Mouse (Mus musculus): ENCODE results near the gene Map7d2. TPM values are rescaled to one million over a fixed set of nuclear protein-coding genes. Genes with fewer than 3 reads are reported as not detected.
"Not testable (repeated sequence)": the region's sequence is repeated elsewhere in the genome, so short reads cannot be mapped to it uniquely, and the experiment has no call there.

Map7d2 gene
- polyA plus RNA-seq, 1 experiment from 2014 or later = not detected

DNA sequence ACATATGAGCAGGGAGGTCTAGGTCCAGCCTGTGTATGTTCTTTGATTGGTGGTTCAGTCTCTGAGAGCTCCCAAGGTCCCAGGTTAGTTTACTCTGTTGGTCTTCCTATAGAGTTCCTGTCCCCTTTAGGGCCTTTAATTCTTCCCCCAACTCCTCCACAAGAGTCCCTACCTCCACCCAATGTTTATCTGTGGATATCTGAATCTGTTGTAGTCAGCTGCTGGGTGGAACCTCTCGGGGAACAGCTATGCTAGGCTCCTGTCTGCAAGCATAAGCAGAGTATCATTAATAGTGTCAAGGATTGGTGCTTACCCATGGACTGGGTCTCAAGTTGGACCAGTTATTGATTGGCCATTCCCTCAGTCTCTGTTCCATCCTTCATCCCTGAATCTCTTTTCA lies 60.4 kb downstream of the Map7d2 start:
- H3K27ac ChIP-seq = no peak overlapping the region
- H3K79me2 ChIP-seq (ENCODE audit: inconsistent target) = no peaks in the 10 kb centered on the region
- 78% methylated on average over 1 of the region's 1 CpGs for WGBS (ENCODE audit: missing documents)
- no peaks in the 10 kb centered on the region for H3K36me3 ChIP-seq (ENCODE audit: inconsistent target)
- no peak overlapping the region for H3K4me3 ChIP-seq (ENCODE audit: inconsistent target)

DNA sequence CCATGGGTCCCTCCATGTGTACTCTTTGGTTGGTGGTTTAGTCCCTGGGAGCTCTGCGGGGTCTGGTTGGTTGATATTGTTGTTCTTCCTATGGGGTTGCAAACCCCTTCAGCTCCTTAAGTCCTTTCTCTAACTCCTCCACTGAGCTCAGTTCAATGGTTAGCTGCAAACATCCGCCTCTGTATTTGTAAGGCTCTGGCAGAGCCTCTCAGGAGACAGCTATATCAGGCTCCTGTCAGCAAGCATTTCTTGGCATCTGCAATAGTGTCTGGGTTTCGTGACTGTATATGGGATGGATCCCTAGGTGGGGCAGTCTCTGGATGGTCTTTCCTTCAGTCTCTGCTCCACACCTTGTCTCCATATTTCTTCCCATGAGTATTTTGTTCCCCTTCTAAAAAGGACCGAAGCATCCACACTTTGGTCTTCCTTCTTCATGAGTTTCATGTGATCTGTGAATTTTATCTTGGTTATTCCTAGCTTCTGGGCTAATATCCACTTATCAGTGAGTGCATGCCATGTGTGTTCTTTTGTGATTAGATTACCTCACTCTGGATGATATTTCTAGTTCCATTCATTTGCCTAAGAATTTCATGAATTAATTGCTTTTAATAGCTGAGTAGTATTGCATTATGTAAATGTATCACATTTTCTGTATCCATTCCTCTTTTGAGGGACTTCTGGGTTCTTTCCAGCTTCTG lies 64.0 kb downstream of the Map7d2 start:
- H3K36me3 ChIP-seq (ENCODE audit: inconsistent target); H3K4me3 ChIP-seq (ENCODE audit: inconsistent target); H3K79me2 ChIP-seq (ENCODE audit: inconsistent target); H3K27ac ChIP-seq: not testable (repeated sequence)
- WGBS (ENCODE audit: missing documents) = 92% methylated on average over 4 of the region's 4 CpGs

DNA sequence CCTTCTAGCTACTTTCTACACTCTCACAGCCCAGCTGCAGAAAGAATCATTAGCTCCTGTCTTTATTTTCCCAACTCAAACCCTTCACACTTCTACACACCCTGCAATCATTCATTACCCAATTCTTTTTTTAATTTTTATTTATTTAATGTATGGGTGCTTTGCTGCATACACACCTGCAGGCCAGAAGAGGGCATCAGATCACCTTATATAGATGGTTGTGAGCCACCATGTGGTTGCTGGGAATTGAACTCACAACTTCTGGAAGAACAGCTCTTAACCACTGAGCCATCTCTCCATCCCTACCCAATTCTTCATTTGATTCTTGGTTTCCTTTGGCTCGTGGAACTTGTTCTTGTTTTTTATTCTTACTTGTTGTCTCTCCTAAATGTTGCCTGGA lies 69.9 kb downstream of the Map7d2 start:
- 55% methylated on average over 1 of the region's 1 CpGs for WGBS (ENCODE audit: missing documents)
- H3K4me3 ChIP-seq (ENCODE audit: inconsistent target) = no peak overlapping the region
- H3K36me3 ChIP-seq (ENCODE audit: inconsistent target) = no peaks in the 10 kb centered on the region
- H3K27ac ChIP-seq = no peak overlapping the region
- no peaks in the 10 kb centered on the region for H3K79me2 ChIP-seq (ENCODE audit: inconsistent target)

DNA sequence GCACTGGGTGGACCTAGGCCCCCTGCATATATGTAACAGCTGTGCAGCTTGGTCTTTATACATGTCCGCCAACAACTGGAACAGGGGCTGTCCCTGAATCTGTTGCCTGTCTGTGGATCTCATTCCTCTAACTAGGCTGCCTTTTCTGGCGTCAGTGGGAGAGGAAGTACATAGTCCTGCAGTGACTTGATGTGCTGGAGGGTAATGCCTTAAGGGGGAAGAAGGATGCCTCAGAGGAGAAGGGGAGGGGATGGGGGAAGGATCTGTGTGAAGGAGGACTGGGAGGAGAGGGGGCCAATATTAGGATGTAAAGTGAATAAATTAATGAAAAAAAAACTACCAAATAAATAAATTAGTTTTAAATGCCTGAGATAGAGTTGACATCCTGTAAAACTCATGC lies 88.8 kb downstream of the Map7d2 start:
- WGBS (ENCODE audit: missing documents) = 37% methylated on average over 2 of the region's 2 CpGs
- no peak overlapping the region for H3K4me3 ChIP-seq (ENCODE audit: inconsistent target)
- no peaks in the 10 kb centered on the region for H3K79me2 ChIP-seq (ENCODE audit: inconsistent target)

DNA sequence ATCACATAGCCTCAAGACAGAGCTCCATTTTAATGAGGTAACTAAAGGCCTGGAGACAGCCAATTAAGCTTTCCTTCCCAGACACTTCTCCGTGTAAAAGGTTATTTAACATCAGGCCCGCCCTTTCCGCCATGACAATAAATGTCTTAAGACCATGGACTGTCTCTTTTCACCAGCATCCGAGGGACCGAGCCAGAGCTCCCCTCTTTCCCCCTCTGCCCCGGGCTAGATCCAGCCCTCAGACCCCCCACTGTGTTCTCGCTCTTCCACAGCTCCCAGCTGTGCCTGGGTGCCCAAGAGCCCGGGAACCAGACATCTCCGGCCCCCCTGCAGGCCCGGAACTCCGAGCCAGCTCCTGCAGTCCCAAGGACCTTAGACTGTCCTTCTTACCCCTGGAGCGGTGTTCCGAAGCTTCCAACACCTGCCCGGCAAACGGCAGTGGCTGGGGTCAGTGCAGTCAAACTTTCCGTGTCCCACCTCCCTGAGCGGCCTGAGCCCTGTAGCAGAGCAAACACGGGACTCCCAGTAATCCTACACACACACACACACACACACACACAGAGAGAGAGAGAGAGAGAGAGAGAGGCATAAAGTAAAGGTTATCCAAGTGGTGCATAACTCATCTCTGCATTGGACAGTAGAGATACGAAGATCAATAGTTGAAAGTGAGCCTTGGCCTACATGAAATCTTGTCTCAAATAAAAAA lies 94.1 kb downstream of the Map7d2 start:
- no peaks in the 10 kb centered on the region for H3K79me2 ChIP-seq (ENCODE audit: inconsistent target)
- peak overlapping the region; percentile 22 for H3K4me3 ChIP-seq (ENCODE audit: inconsistent target)
- no peaks in the 10 kb centered on the region for H3K36me3 ChIP-seq (ENCODE audit: inconsistent target)
- 39% methylated on average over 15 of the region's 19 CpGs for WGBS (ENCODE audit: missing documents)
- H3K27ac ChIP-seq = peak overlapping the region; percentile 35; the same call in 1 of the 2 replicates

More for the DNA sequence above, 88.8 kb downstream of the Map7d2 start:
- Histone ChIP-seq H3K36me3 (ENCODE audit: inconsistent target) (no peaks in the 10 kb centered on the region), H3K27ac (no peak overlapping the region)

DNA sequence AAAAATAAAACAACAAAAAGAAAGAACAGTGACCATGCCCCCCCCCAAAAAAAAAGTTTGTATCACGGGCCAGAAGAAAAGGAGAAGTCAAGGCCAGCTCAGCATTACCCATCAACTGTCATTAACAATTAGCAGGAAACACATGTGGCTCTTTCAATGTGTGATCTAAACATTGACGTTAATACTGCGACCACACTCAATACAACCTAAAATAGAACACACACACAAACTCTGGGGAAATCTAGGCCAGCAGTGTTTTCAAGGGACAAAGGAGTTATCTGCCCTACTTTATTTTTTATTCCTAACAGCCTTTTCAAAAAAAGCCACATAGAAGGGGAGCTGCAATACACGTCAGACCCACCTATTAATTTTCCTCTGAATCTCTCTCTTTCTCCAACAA lies 94.7 kb downstream of the Map7d2 start:
- WGBS (ENCODE audit: missing documents) = 25% methylated on average over 4 of the region's 4 CpGs
- H3K27ac ChIP-seq = no peak overlapping the region
- H3K36me3 ChIP-seq (ENCODE audit: inconsistent target) = no peaks in the 10 kb centered on the region
- H3K79me2 ChIP-seq (ENCODE audit: inconsistent target) = no peaks in the 10 kb centered on the region
- H3K4me3 ChIP-seq (ENCODE audit: inconsistent target) = no peak overlapping the region

DNA sequence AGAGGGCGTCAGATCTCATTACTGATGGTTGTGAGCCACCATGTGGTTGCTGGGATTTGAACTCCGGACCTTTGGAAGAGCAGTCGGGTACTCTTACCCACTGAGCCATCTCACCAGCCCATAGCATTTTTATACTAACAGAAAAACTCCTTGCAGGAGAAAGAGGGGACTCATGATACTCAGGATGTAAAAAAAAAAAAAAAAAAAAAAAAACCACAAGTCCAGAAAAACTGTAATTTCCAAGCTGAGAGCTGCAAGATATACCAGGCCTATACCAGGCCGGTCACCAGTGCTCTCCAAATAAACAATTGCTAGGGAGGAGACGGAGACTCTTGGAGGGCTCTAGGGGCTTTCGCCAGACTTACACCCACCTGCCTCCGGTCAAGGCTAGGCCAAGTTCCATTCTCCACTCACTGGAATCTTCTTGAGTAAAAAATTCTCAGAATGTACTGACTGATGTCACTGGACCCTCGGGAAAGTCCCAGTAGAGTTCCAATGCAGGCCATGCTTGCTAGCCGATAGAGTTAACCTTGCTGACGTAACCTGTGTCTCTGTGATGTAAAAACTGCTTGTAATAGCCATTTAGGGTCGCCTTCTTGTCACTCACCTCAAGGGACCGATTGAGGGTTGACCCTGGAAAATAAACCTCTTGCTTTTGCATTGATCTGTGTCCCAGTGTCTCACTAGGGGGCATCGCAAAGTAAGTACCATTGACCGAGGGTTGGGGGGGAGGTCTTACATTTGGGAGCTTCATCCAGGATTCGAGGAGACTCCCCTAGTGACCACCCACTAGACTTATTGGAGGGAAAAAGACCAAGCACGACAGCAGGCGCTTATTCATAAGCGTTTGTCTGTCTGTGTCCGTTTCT lies 95.7 kb downstream of the Map7d2 start:
- H3K36me3 ChIP-seq (ENCODE audit: inconsistent target) = no peaks in the 10 kb centered on the region
- H3K27ac ChIP-seq = no peak overlapping the region
- H3K4me3 ChIP-seq (ENCODE audit: inconsistent target) = no peak overlapping the region; the same call in 1 of the 2 replicates
- H3K79me2 ChIP-seq (ENCODE audit: inconsistent target) = no peaks in the 10 kb centered on the region
- WGBS (ENCODE audit: missing documents) = 74% methylated on average over 13 of the region's 19 CpGs

DNA sequence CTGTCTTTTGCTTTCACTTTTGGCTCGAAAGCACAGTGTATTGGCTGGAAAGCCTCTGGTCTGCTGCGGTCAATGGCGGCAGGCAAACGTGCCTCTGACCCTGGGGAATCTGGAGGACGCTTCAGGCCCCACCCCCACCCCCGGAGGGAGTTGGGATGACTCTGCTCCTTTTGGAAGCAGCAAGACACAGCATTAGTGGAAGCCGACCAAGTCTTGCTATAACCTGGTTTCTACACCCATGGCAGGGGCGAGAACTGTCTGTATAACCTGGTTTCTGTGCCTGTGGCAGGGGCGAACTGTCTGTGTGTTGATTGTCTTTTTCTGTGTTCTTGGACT lies 96.3 kb downstream of the Map7d2 start:
- Histone ChIP-seq H3K36me3 (ENCODE audit: inconsistent target) (no peaks in the 10 kb centered on the region), H3K4me3 (ENCODE audit: inconsistent target) (no peak overlapping the region; the same call in 1 of the 2 replicates), H3K79me2 (ENCODE audit: inconsistent target) (no peaks in the 10 kb centered on the region), H3K27ac (no peak overlapping the region)
- WGBS (ENCODE audit: missing documents) = 68% methylated on average over 9 of the region's 9 CpGs

DNA sequence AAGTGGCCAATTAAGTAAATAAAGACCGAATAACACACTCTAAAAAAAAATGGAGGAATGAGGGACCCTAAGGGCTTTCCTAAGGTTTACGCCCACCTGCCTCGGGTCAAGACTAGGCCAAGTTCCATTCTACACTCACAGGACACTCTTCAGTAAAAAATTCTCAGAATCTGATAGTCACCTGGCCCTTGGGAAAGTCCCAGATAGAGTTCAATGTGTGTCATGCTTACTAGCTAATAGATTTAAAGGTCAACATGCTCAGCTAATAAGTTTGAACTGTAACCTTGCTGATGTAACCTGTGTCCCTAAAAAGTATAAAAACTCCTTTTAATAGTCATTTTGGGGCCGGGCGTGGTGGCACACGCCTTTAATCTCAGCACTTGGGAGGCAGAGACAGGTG lies 101.2 kb downstream of the Map7d2 start:
- H3K4me3 ChIP-seq (ENCODE audit: inconsistent target) = no peak overlapping the region
- no peak overlapping the region for H3K27ac ChIP-seq
- no peaks in the 10 kb centered on the region for H3K79me2 ChIP-seq (ENCODE audit: inconsistent target)
- WGBS (ENCODE audit: missing documents) = 92% methylated on average over 6 of the region's 6 CpGs
- no peaks in the 10 kb centered on the region for H3K36me3 ChIP-seq (ENCODE audit: inconsistent target)

DNA sequence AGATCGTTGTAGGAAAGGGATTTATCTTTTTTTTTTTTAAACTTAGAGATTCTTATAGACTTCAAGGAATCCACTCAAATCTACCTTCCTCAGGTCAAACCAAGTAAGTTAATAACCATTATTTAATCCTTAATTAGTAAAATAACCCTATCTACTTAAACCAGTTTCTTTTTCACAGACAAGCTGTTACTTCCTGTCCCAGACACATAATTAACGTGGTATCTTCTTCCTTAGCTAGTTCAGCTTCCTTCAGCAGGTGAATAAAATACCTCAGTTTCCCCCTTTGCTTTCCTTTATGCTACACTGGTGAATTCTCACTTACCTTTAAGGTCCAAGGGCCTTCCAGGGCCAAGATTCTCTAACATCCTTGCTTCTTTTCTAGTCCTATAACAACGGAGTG lies 107.4 kb downstream of the Map7d2 start:
- H3K4me3 ChIP-seq (ENCODE audit: inconsistent target) = no peak overlapping the region
- 63% methylated on average over 2 of the region's 3 CpGs for WGBS (ENCODE audit: missing documents)
- no peaks in the 10 kb centered on the region for H3K79me2 ChIP-seq (ENCODE audit: inconsistent target)
- H3K36me3 ChIP-seq (ENCODE audit: inconsistent target) = no peaks in the 10 kb centered on the region
- H3K27ac ChIP-seq = no peak overlapping the region

DNA sequence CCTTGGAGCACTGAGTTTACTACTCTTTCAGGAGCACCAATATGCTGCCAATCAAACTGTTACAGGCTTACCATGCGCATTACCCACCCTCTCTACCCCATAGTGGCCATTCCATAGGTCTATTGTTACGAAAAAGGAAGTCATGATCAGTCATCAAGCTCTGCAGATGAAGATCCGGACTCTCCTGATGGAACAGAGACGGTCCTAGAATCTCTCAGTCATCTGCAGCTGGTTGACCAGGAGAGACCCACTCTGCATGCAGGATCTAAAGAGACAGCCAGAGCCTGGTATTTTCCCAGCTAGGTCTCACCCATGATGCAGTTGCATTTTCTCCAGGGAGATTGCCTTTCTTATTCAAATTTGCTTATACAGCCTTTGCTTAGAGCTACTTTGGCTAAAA lies 108.3 kb downstream of the Map7d2 start:
- no peaks in the 10 kb centered on the region for H3K36me3 ChIP-seq (ENCODE audit: inconsistent target)
- H3K4me3 ChIP-seq (ENCODE audit: inconsistent target) = no peak overlapping the region
- 89% methylated on average over 3 of the region's 4 CpGs for WGBS (ENCODE audit: missing documents)
- no peaks in the 10 kb centered on the region for H3K79me2 ChIP-seq (ENCODE audit: inconsistent target)
- H3K27ac ChIP-seq = no peak overlapping the region

DNA sequence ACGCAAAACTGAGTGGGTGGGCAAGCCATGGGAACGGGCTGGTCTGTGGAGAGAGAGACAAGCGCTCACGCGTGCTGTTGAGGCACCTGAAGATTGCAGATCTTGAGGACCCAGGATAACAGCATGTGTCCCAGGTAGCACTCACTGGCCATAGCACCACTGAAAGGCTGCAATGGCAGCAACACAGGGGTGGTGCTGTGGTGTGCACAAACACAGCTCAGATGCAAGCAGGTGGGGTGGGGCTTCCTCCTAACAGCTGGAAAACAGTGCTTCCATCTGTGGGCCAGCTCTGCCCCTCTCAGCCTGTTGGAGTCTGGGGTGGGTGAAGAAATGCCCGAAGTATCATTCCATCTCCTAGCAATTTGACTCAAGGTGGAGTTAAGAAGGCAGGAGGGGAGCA lies 112.0 kb downstream of the Map7d2 start, which contains the start of gene Bclaf3:
Gene Bclaf3 (plus strand): TSS at position 301 of the 400 bp plus-strand sequence.
- 98% methylated on average over 6 of the region's 6 CpGs for WGBS (ENCODE audit: missing documents)
- no peak within 1 kb of the TSS for H3K27ac ChIP-seq
- no peaks in the 10 kb centered on the region for H3K36me3 ChIP-seq (ENCODE audit: inconsistent target)
- H3K79me2 ChIP-seq (ENCODE audit: inconsistent target) = no peaks in the 10 kb centered on the region
- H3K4me3 ChIP-seq (ENCODE audit: inconsistent target) = no peak within 1 kb of the TSS

DNA sequence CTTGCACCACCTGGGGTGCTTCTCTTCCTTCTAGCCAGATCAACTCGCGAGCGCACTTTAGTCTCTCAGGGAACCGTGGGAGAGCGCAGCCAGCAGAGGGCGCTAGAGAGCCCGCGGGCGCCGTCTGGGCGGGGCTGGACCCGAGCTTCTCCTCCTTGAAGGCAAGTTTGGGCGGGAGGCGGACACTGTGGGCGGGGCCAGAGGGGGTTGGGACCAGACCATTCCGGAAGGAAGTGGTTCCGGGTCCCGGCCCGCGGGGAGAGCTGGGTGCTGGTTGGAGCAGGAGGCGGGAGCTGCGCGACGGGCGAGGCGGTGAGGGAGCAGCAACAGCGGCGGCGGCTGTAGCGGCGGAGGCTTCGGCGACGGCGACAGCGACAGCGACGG lies 118.0 kb downstream of the Map7d2 start:
- Histone ChIP-seq H3K4me3 (ENCODE audit: inconsistent target) (peak overlapping the region; percentile 15; the same call in 1 of the 2 replicates), H3K79me2 (ENCODE audit: inconsistent target) (peaks cover 17% of the 10 kb centered on the region; the same call in 1 of the 2 replicates), H3K27ac (no peak overlapping the region), H3K36me3 (ENCODE audit: inconsistent target) (no peaks in the 10 kb centered on the region)
- 22% methylated on average over 34 of the region's 38 CpGs for WGBS (ENCODE audit: missing documents)

DNA sequence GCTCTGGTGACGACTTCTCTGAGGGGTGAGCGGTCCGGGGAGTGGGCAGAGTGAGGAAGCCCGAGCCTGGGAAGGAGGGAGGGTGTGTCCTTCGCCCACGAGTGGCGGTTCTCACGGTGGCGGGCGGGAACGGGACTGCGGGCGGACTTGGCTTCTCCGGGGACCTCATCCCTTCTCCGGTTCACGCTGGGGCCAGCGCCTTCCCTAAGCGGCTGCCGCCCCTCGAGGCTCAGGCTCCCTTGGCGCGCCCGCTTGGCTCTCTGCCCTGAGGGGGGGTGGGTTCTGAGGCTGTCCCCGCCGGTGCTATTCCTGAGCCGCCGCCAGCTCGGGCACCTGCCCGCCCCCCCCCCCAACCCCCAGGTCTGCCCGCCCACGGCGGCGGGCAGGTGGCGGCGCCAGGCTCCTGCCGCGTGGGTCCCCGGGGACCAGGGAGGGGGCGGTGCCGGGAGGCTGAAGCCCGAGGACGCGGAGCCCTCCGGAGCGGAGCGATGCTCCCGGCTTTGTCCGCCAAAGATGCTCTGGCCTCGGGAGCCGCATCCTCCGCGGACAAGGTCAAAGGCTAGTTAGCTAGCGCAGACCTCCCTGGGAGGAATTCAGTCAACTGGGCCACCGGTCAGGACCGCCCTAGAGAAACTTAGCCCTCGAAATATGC lies 118.6 kb downstream of the Map7d2 start:
- peaks cover 17% of the 10 kb centered on the region; the same call in 1 of the 2 replicates for H3K79me2 ChIP-seq (ENCODE audit: inconsistent target)
- H3K36me3 ChIP-seq (ENCODE audit: inconsistent target) = no peaks in the 10 kb centered on the region
- no peak overlapping the region for H3K27ac ChIP-seq
- peak overlapping the region; percentile 24; the same call in 1 of the 2 replicates for H3K4me3 ChIP-seq (ENCODE audit: inconsistent target)
- WGBS (ENCODE audit: missing documents) = 19% methylated on average over 32 of the region's 56 CpGs
